Mouse (Mus musculus) cerebellum, adult 2 months (tissue): ENCODE data around the gene Otx2.

Experiments
- CTCF ChIP-seq: fragments of 200-500 bp; IDR thresholded peaks from 2 replicates; pipeline ENCODE4 v1.5.1; 2011; ENCODE audit warnings: low read depth, mild to moderate bottlenecking, control low read depth, low read length, moderate library complexity, borderline replicate concordance; ENCODE audit not compliant: insufficient read depth
- POLR2A ChIP-seq: fragments of 200-500 bp; IDR thresholded peaks from 2 replicates; pipeline ENCODE4 v1.6.1; 2011; ENCODE audit warnings: low read length, control low read depth, borderline replicate concordance; ENCODE audit not compliant: insufficient read depth

DNA sequence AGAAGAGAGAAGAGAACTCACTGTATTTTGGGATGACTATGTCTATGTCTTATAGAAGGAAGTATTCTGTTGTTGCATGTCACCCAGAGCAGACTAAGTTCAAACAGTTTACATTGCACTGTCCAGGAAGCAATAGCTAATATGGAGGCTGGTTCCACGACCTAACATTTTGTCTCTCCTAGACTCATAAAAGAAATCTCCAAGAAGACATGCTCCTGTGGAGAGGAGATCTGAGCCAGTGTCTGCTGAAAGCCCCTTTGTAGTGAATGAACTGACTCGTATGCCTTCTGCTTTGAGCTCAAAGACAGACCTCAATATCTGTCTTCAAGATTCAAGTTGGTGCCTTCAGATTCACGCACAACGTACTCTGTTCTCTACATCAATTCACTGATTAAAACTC is 14.0 kb downstream of the Otx2 start:
- TF ChIP-seq CTCF (no peak), POLR2A (no peak)
